Mouse (Mus musculus): ENCODE measurements around the gene Tacr1. TPM values are rescaled to one million over a fixed set of nuclear protein-coding genes. Genes with fewer than 3 reads are reported as not detected.
A peak's percentile ranks its signal among the peaks of the same experiment; 100 is the strongest.

The Tacr1 gene
- polyA plus RNA-seq, 1 experiment: 3.5 TPM

DNA sequence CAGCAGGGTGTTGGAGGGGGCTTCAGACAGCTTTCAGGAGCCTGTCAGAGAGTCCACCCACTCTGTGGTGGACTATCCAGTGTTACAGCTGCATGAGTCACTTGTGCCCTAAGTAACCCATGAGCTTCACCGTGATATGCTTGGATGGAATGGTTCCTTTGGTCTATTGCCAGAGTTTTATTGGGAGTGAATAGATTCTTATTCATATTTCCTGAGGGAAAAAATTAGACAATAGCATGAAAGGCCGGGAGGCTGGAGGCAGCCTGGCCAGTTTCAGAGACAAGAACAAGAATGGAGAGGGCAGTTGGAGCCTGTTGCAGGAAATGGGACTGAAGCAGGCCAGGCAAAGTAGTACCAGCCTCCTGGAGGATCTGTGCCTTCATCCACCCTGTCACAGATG, 126.5 kb downstream of the Tacr1 start:
- no peak for DNase-seq (ENCODE audit: low read depth)
- TF ChIP-seq CTCF (IDR thresholded peaks at IDR 0.05; ENCODE audit: borderline replicate concordance, extremely low read depth, insufficient read depth, insufficient read length): no peak
- no peak for TF ChIP-seq POLR2A (IDR thresholded peaks at IDR 0.05; ENCODE audit: borderline replicate concordance, extremely low read depth, insufficient read depth, insufficient read length, poor library complexity, severe bottlenecking)

DNA sequence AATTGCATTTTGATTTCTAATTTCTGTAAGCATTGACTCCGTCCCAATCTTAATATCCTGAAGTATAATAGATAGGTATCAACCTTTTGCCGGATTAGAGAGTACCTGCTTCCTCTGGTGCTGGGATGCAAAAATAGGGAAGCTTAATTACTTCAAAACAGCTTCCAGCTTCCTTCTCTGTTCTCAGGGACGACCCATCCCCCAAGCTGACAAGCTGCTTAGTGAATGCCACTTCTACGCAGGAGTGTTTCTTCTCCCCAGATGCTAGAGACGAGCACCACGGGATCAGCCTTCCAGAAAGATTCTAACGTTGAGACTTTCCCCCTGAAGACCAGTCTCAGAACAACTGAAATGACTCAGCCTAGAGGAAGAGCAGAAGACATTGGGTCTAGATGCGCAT, 134.5 kb downstream of the Tacr1 start:
- no peak for TF ChIP-seq POLR2A (IDR thresholded peaks at IDR 0.05; ENCODE audit: borderline replicate concordance, extremely low read depth, insufficient read depth, insufficient read length, poor library complexity, severe bottlenecking)
- DNase-seq (ENCODE audit: low read depth): peak; percentile 65

DNA sequence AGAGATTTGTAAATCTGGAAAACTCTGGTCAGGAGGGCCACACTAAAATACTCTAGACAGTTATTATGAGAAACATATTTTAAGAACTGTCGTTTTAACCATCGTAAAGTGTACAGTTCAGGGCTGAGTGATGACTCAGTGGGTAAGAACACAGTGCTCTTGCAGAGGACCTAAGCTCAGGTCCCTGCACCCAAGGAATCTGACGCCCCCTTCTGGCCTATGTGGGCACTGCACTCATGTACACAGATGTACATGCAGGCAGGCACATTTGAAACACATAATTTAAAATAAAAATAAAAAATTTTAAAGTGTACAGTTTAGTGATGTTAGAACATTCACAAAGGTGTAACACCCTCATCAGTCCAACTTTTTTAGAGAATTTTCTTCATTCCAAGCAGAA, 147.1 kb downstream of the Tacr1 start:
- DNase-seq (ENCODE audit: low read depth): no peak

DNA sequence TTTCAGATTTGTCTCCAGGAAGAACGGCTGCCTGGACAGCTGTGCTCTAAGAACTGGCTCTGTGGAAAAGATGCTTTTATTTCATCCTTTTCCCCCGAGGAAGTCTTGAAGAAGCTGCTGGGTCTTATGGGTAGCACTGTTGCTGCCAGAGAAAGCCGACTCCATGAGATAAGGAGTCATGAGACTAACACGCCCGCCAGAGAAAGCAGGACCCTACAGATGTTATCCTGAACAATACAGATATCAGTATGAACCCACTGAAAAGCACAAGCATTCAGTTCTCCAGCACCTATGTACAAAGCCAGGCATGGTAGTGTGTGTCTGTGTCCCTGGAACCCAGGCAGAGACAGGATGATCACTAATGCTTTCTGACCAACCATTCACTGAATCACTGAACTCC, 173.3 kb downstream of the Tacr1 start:
- no peak for DNase-seq (ENCODE audit: low read depth)
- no peak for TF ChIP-seq POLR2A (IDR thresholded peaks at IDR 0.05; ENCODE audit: borderline replicate concordance, extremely low read depth, insufficient read depth, insufficient read length, poor library complexity, severe bottlenecking)
- TF ChIP-seq CTCF (IDR thresholded peaks at IDR 0.05; ENCODE audit: borderline replicate concordance, extremely low read depth, insufficient read depth, insufficient read length): no peak

More for the DNA sequence above, 147.1 kb downstream of the Tacr1 start:
- TF ChIP-seq CTCF (IDR thresholded peaks at IDR 0.05; ENCODE audit: borderline replicate concordance, extremely low read depth, insufficient read depth, insufficient read length) (peak; percentile 27; the same call in 1 of the 2 replicates), POLR2A (IDR thresholded peaks at IDR 0.05; ENCODE audit: borderline replicate concordance, extremely low read depth, insufficient read depth, insufficient read length, poor library complexity, severe bottlenecking) (no peak)

DNA sequence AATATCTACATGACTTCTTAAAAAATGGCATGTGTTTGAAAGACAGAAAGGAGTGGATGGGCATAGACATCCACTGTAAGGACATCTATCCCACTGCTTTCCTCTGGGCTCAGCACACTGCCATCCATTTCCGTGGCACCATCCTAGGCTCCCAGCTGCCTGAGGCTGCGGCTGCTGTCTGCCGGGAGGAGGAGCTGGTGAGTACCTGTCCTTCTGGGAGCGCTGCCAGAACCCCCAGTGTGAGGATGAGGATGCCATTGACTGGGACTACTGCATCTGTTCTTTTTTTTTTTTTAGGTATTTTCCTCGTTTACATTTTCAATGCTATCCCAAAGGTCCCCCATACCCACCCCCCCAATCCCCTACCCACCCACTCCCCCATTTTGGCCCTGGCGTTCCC, 183.3 kb downstream of the Tacr1 start:
- peak; percentile 13 for DNase-seq (ENCODE audit: low read depth)
- no peak for TF ChIP-seq POLR2A (IDR thresholded peaks at IDR 0.05; ENCODE audit: borderline replicate concordance, extremely low read depth, insufficient read depth, insufficient read length, poor library complexity, severe bottlenecking)
- no peak for TF ChIP-seq CTCF (IDR thresholded peaks at IDR 0.05; ENCODE audit: borderline replicate concordance, extremely low read depth, insufficient read depth, insufficient read length)

DNA sequence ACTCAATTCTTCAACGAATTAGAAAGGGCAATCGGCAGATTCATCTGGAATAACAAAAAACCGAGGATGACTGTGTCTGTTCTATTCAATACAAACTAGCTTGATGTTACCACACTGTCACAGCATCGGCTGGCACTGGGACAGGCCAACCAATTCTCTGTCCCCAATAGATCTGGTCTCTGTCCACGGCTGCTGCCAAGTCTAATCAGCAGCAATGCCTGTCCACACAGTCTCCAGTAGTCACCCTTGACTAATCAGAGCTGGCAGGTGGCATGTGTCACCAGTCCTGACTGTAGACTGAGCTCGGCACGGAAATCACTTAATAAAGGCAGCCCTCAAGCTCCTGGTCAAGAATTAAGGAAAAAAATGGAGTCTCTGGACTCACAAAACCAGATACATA, 187.3 kb downstream of the Tacr1 start:
- TF ChIP-seq POLR2A (IDR thresholded peaks at IDR 0.05; ENCODE audit: borderline replicate concordance, extremely low read depth, insufficient read depth, insufficient read length, poor library complexity, severe bottlenecking): no peak
- no peak for TF ChIP-seq CTCF (IDR thresholded peaks at IDR 0.05; ENCODE audit: borderline replicate concordance, extremely low read depth, insufficient read depth, insufficient read length)
- DNase-seq (ENCODE audit: low read depth): peak; percentile 35

DNA sequence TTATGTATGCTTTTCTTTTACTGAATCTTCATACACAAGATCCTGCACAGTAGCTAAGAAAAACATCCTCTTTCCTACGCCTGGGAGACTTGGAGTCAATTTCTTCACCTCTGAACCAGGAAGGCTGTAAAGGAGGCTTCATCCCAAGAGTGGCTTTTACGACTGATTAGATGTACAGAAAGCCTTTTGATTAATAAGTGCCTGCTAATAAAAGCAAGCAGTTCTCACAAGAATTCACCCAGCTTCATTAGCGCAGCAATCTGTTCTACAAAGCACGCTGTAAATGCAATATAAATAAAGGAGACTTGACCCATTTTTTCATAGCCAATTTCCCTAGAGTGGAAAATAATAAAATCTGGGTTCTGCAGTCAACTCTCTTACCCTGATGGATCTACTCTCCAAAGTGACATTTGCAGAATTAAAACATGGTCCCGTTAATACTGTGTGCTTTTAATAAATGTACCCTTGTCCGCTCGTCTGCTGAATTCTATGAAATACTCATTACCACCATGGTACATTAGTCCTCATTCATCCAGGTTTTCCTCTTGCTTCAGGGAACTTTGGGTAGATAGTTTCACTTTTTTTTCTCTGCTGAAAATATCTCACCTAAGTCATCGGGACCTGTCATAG, 193.4 kb downstream of the Tacr1 start:
- TF ChIP-seq POLR2A (IDR thresholded peaks at IDR 0.05; ENCODE audit: borderline replicate concordance, extremely low read depth, insufficient read depth, insufficient read length, poor library complexity, severe bottlenecking) (no peak), CTCF (IDR thresholded peaks at IDR 0.05; ENCODE audit: borderline replicate concordance, extremely low read depth, insufficient read depth, insufficient read length) (no peak)
- peak; percentile 75 for DNase-seq (ENCODE audit: low read depth)

DNA sequence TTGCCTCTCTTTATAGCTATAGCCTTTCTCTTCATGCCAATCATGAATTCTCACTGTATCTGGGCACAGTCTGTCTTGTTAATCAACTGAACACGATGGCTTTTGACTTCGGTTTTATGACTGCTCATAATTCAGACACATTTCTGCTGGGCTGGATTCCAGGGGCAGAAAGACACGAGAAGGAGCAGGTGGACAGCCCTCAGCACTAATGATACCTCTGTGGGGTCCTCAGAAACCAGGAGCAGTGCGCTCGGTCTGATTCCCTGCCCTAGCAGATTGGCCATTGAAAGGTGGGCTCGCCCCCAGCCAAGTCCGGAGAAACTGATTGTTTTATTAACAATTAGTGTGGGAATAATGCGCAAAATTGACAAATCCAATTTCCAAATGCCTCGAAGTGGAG, 201.1 kb downstream of the Tacr1 start:
- no peak for DNase-seq (ENCODE audit: low read depth)
- TF ChIP-seq CTCF (IDR thresholded peaks at IDR 0.05; ENCODE audit: borderline replicate concordance, extremely low read depth, insufficient read depth, insufficient read length) (no peak), POLR2A (IDR thresholded peaks at IDR 0.05; ENCODE audit: borderline replicate concordance, extremely low read depth, insufficient read depth, insufficient read length, poor library complexity, severe bottlenecking) (no peak)

DNA sequence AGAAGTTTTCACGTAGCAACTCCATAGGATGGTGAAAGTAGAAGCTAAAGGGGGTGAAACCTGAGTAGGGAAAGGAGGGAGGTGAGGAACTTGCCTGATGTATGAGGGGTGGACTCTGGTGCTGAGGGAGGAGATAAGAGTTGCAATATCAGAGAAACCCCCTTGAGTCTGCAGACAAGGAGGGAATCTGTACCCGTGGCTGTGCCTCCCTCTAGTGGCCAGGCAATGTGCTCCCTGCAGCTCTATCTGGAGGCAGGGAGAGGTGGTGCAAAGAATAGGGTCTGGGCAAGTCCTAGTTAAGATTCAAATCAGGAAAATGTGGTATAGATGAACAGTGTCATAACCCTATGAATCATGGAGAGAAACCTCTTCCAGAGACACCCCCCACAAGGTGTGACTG, 201.5 kb downstream of the Tacr1 start:
- peak; percentile 74 for DNase-seq (ENCODE audit: low read depth)

DNA sequence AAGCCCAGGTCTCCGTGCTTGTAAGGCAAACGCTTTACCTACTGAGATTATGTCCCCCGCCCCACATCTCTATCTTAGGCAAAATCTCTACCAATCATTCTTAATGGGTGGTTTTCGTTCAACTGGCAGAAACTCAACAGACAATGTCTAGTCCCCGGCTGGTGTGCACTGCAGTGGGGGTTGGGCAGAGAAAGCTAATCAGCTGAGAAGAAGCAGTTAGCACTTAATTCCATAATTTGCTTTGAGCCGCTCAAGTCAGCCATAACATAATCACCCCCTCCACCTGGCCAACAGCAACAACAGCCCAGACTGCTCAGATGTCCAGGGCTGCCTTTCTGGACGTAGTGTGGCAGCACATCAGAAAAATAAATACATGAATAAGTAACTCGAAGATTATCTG, 202.7 kb downstream of the Tacr1 start:
- TF ChIP-seq CTCF (IDR thresholded peaks at IDR 0.05; ENCODE audit: borderline replicate concordance, extremely low read depth, insufficient read depth, insufficient read length): no peak
- TF ChIP-seq POLR2A (IDR thresholded peaks at IDR 0.05; ENCODE audit: borderline replicate concordance, extremely low read depth, insufficient read depth, insufficient read length, poor library complexity, severe bottlenecking): no peak
- peak; percentile 70 for DNase-seq (ENCODE audit: low read depth)

More for the DNA sequence above, 201.5 kb downstream of the Tacr1 start:
- TF ChIP-seq POLR2A (IDR thresholded peaks at IDR 0.05; ENCODE audit: borderline replicate concordance, extremely low read depth, insufficient read depth, insufficient read length, poor library complexity, severe bottlenecking): no peak
- TF ChIP-seq CTCF (IDR thresholded peaks at IDR 0.05; ENCODE audit: borderline replicate concordance, extremely low read depth, insufficient read depth, insufficient read length): peak; percentile 72

DNA sequence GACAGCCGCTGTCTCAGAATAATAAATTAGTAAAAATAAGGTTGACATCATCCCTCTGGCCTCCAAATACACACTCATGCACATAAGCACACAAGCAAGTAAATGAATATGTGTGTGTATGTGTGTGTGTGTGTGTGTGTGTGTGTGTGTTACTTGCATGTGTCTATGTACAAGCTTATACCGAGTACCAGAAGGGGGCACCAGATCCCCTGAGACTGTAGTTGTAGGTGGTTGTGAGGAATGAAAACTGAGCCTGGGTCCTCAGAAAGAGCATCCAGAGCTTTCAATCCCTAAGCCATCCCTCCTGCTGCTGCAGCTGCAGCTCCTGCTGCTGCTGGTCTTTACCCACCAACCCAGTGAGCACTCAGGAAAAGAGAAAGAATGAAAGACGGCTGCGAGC, 206.6 kb downstream of the Tacr1 start:
- DNase-seq (ENCODE audit: low read depth): no peak
- no peak for TF ChIP-seq POLR2A (IDR thresholded peaks at IDR 0.05; ENCODE audit: borderline replicate concordance, extremely low read depth, insufficient read depth, insufficient read length, poor library complexity, severe bottlenecking)
- TF ChIP-seq CTCF (IDR thresholded peaks at IDR 0.05; ENCODE audit: borderline replicate concordance, extremely low read depth, insufficient read depth, insufficient read length): no peak

DNA sequence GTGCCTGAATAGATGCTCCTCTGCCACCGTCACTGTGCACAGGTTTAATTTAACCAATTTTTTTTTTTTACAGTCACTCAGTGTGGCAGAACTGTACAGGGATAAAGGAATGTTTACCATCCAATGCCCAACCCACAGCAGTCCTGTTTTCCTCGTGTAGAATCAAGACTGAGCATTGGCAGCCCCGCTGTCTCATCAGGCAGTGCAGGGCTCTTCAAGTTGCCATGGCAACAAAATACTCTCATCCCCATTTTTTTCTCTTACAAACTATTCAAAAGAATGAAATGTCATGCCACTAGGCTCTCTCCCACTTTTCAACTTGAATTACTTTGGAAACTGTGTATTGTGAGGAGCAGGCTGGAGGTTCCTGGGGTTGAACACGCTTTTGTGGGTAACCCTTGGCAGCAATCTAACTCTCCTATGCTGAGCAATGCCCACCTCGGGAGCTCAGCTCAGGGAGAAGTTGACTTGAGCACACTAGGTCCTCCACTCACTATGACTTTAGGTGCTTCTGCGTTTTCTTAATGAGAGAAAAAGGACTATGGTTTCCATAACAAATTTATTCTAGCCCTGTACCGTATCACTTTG, 207.3 kb downstream of the Tacr1 start:
- DNase-seq (ENCODE audit: low read depth): peak; percentile 82
- no peak for TF ChIP-seq CTCF (IDR thresholded peaks at IDR 0.05; ENCODE audit: borderline replicate concordance, extremely low read depth, insufficient read depth, insufficient read length)
- TF ChIP-seq POLR2A (IDR thresholded peaks at IDR 0.05; ENCODE audit: borderline replicate concordance, extremely low read depth, insufficient read depth, insufficient read length, poor library complexity, severe bottlenecking): no peak

Data from brain, embryonic 14.5 days (tissue).